Mouse (Mus musculus): ENCODE measurements at regions not wholly inside any gene's neighbourhood (a gene's known extent, or its start where the extent isn't known, plus 50 kb on each side); places are given as distances from the start of the nearest gene placed in this dataset.

DNA sequence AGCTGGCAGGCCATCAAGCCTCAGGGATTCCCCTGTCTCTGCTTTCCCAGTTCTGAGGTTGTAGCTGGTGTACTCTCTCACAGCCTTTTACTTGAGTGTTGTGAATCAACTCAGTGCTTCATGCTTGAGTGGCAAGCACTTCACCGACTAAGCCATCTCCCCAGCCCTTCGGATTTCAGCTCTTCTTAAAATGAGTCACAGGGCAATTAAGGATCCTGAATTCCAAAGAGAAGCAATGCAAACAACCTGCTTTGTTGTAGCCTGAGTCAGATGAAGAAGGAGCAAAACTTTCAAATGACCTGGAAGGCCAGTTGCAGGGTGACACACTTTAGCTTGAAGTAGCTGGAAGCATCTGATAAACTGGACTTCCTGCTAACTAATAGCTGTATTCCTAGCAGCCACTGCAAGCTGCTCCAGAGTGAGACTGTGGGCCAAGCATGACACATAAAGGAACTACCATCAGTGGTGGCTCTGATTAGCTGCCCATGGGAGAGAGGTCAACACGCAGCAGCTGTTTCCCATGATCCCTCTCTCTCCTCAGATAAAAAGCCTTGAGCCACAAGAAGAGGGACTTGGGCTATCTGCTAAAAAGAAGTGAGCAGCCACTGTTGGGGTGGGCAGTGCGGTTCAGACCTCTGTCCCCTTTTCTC lies 285.4 kb upstream of the Sdk2 start:
- no peak overlapping the region for H3K27ac ChIP-seq
- 48% methylated on average over 4 of the region's 4 CpGs for WGBS
- no peaks in the 10 kb centered on the region for H3K9me3 ChIP-seq
- no peak overlapping the region for H3K4me2 ChIP-seq (replicated peaks)
- no peak for ATAC-seq
- H3K36me3 ChIP-seq: no peaks in the 10 kb centered on the region
- no peaks in the 10 kb centered on the region for H3K27me3 ChIP-seq
- no peak overlapping the region for H3K9ac ChIP-seq (replicated peaks)
- H3K4me3 ChIP-seq (replicated peaks): no peak overlapping the region
- H3K4me1 ChIP-seq (replicated peaks): 0 out of 2 replicates have a peak, but pooled peaks cover 7% of the 10 kb centered on the region

DNA sequence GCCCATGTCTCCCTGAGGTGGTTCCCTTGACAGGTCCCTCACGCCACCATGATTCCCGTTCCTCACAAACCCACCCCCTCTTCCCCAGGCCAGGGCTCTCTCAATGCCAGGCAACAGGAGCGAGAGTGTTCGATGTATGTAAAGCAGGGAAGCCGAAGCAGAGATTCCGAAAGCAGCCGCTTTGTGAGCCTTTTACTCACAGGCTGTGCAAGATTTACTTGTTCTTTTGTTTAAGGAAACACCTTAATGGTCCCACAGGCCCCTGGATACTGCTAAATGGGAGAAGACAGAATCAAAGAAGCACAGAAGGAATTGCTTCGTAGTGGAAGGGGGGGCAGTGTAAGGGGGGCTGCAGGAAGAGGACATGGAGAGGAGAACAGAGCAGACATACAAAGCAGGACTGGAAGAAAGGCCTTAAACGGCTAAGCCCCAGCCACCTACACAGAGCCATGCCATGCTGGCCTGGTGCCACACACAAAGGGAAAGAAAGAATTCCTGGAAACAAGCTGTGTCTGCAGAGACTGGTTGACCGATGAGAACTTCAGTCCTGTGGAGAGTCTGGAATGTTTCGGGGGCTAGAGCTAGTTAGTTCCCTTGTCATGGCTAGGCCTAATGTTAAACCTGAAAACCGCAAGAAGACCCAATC lies 270.1 kb upstream of the Sdk2 start:
- peak; percentile 48; the same call in 1 of the 2 replicates for ATAC-seq
- Histone ChIP-seq H3K4me1 (replicated peaks) (peaks cover 17% of the 10 kb centered on the region), H3K27me3 (peaks cover 3% of the 10 kb centered on the region; the same call in 1 of the 2 replicates), H3K4me3 (replicated peaks) (no peak overlapping the region), H3K36me3 (no peaks in the 10 kb centered on the region), H3K9me3 (no peaks in the 10 kb centered on the region), H3K4me2 (replicated peaks) (no peak overlapping the region), H3K9ac (replicated peaks) (0 out of 2 replicates have a peak overlapping the region, but pooled peaks have one; percentile 11), H3K27ac (no peak overlapping the region)
- WGBS: 42% methylated on average over 12 of the region's 12 CpGs

DNA sequence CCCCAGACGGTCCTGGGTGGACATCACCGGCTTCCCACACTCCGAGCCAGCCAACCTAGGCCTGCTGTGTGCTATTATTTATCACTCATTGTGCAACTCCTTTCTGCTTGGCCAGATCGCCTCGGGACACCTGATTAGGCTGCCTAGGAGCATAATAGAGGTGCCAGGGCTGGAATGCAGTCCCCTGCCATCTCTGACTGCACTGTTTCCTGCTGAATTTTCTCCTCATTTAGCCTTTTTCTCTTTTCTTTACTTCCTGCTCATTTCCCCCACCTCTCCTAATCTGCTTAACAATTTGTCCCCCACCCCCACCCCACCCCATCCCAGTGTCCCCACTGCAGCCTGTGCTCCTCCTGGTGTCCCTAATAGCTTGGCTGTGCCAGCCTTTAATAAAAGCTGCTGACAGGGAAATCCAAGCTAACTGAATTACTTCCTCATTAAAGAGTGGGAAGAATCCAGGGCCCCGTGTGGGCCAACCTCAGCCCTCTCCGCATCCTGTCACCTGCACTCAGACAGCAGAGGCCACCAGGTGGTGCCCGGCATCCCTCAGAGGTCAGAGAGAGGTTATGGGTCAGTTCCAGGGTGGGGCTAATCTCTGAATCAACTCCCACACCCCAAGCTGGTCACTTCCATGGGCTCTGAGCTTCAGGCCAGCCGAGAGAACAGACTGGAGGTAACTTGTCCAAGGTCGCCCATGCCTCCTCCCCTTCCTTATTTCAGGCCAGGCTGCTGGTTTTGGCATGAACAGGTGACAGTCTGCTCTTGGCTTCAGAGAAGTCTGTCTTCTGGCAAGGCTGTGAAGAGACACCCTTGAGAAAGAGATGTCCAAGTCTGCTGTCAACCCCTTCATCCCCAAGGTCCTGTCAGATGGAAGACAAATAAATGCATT lies 269.3 kb upstream of the Sdk2 start:
- WGBS: 20% methylated on average over 10 of the region's 10 CpGs
- H3K4me1 ChIP-seq (replicated peaks): peaks cover 17% of the 10 kb centered on the region
- ATAC-seq: peak; percentile 48
- peaks cover 3% of the 10 kb centered on the region; the same call in 1 of the 2 replicates for H3K27me3 ChIP-seq
- no peak overlapping the region for H3K4me2 ChIP-seq (replicated peaks)
- no peak overlapping the region for H3K4me3 ChIP-seq (replicated peaks)
- H3K9ac ChIP-seq (replicated peaks): no peak overlapping the region
- peak overlapping the region; percentile 30; the same call in 1 of the 2 replicates for H3K27ac ChIP-seq
- no peaks in the 10 kb centered on the region for H3K9me3 ChIP-seq
- H3K36me3 ChIP-seq: no peaks in the 10 kb centered on the region

DNA sequence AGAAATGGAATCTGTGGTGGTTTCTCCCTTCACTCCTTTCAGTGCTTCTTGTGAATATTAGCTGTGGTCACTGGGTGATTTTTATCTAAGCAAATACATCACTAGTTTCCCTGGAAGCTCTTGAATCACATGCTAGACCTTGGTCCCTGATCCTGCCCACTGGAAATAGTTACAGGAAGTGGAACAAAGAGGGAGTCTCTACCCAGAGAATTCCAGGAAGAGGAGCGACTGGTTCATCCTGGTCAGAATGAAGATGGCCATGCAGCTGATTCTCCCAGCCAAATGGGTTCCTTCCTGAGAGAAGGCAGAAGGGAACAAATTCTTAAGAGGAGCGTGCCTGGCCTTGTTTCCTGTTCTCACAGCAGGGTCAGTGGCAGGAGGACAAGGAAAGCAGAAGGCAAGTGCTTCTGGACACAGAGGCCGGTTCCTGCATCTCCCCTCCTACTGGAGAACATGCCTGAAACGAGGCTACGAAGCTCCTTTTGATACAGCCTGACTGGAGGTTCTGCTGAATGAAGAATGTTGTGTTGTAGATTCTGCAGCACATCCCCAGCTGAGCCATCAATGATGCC lies 264.8 kb upstream of the Sdk2 start:
- ATAC-seq: no peak
- Histone ChIP-seq H3K36me3 (no peaks in the 10 kb centered on the region), H3K9ac (replicated peaks) (no peak overlapping the region), H3K4me3 (replicated peaks) (no peak overlapping the region), H3K4me1 (replicated peaks) (peaks cover 11% of the 10 kb centered on the region), H3K27me3 (peaks cover 3% of the 10 kb centered on the region; the same call in 1 of the 2 replicates), H3K9me3 (no peaks in the 10 kb centered on the region), H3K4me2 (replicated peaks) (no peak overlapping the region), H3K27ac (no peak overlapping the region)
- 88% methylated on average over 5 of the region's 5 CpGs for WGBS

DNA sequence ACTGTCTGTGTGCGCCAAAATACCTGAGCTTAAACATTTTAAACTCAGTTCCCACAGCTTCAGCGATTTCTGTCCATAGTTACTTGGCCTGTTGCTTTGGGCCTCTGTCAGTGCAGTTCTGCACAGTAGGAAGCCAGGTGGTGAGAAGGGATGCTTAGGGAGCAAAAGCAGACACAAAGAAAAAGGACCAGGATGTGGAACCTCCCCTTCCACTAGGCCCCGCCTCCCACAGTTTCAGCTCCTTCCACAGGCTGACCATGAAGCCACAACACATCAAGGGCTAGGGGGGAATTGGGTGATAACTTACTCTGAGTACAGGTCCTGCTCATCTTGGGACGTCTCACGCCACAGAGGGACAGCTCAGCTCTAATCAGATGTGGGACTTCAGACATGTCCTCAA lies 263.5 kb upstream of the Sdk2 start:
- WGBS: 93% methylated on average over 5 of the region's 5 CpGs

DNA sequence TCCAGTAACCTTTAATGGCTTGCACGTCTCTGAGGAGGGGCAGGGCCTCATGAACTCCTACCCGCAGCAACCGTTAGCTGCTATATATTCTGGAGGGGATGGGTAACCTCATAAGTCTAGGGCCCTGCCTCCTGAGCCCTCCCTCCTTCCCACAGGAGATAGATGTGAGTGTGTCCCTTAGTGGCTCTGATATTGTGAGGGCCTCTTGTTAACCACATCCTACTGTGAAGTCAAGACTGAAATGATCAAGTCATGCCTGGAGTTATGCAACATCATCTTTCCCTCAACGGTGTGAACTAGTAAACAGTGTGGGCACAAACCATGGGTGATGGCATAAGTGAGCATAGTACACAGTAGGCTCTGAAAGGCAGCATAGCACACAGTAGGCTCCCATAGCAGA lies 255.8 kb upstream of the Sdk2 start:
- no peaks in the 10 kb centered on the region for H3K27me3 ChIP-seq
- WGBS: 93% methylated on average over 4 of the region's 4 CpGs

More for the DNA sequence above, 263.5 kb upstream of the Sdk2 start:
- Histone ChIP-seq H3K27ac (no peak overlapping the region), H3K4me2 (replicated peaks) (no peak overlapping the region), H3K36me3 (no peaks in the 10 kb centered on the region), H3K27me3 (no peaks in the 10 kb centered on the region), H3K9me3 (no peaks in the 10 kb centered on the region), H3K4me3 (replicated peaks) (no peak overlapping the region), H3K9ac (replicated peaks) (no peak overlapping the region), H3K4me1 (replicated peaks) (no peaks in the 10 kb centered on the region; the same call in 1 of the 2 replicates)
- ATAC-seq: no peak

DNA sequence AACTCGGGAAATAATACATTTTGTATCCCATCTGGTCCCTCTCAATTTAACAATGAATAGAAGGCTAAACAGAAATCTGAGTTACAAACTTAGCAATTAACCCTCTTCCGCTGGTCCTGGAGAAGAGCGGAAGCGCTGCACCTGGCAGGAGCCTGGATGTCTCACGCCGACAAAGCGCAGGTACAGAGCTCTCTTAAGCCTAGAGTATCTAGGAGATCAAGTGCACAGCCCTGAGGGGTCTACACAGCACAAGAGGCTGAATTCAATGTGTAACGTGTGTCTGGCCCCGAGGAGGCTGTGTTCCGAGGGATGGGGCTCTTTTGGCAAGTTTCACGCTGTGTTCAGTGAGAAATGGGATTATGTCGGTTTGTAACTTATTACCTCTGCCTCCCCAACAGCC lies 255.1 kb upstream of the Sdk2 start:
- H3K4me1 ChIP-seq (replicated peaks): no peaks in the 10 kb centered on the region
- no peaks in the 10 kb centered on the region for H3K27me3 ChIP-seq
- no peak overlapping the region for H3K4me3 ChIP-seq (replicated peaks)
- no peak overlapping the region for H3K4me2 ChIP-seq (replicated peaks)
- 69% methylated on average over 12 of the region's 12 CpGs for WGBS
- no peak overlapping the region for H3K9ac ChIP-seq (replicated peaks)
- no peaks in the 10 kb centered on the region for H3K36me3 ChIP-seq
- ATAC-seq: no peak
- no peaks in the 10 kb centered on the region for H3K9me3 ChIP-seq
- H3K27ac ChIP-seq: no peak overlapping the region

More for the DNA sequence above, 255.8 kb upstream of the Sdk2 start:
- Histone ChIP-seq H3K4me2 (replicated peaks) (no peak overlapping the region), H3K27ac (no peak overlapping the region), H3K36me3 (no peaks in the 10 kb centered on the region), H3K4me1 (replicated peaks) (no peaks in the 10 kb centered on the region), H3K4me3 (replicated peaks) (no peak overlapping the region), H3K9me3 (no peaks in the 10 kb centered on the region), H3K9ac (replicated peaks) (no peak overlapping the region)
- ATAC-seq: no peak

DNA sequence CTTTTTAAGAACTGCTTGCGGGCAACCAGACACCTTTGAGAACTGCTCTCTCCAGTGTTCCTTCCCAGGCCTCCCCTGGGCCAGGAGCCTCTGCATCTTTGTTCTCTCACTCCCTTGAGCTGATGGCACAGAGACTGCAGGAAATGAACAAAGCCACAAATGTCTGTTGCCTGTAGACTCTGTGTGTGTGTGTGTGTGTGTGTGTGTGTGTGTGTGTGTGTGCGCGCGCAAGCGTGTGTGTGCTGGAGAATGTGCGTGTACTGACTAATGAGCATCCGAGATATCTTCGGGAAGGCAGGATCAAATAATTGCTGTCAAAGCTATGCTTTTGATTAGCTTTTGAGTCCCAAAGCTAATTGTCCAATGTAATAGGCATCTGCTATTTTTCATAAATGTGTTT lies 254.7 kb upstream of the Sdk2 start:
- Histone ChIP-seq H3K27ac (peak overlapping the region; percentile 48), H3K9me3 (no peaks in the 10 kb centered on the region), H3K27me3 (no peaks in the 10 kb centered on the region), H3K4me3 (replicated peaks) (no peak overlapping the region), H3K4me2 (replicated peaks) (no peak overlapping the region), H3K4me1 (replicated peaks) (no peaks in the 10 kb centered on the region), H3K36me3 (no peaks in the 10 kb centered on the region), H3K9ac (replicated peaks) (no peak overlapping the region)
- ATAC-seq: no peak
- WGBS: 73% methylated on average over 8 of the region's 8 CpGs

DNA sequence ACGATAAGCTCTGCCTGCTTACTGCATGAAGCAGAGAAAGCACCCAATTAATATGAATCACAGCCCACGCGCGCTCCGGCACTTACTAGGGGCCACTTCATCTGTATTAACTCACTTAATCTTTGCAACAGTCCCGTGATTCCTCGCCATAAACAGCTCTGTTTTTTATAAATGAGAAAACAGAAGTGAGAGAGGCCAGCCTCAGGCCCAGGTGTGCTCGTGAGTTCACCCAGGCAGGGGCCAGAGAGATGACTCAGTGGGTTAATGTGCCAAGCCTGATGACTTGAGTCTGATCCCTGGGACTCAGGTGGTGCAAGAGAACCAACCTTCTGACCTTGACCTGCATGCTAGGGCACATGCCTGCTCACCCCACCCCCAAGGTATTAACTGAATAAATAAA lies 248.4 kb upstream of the Sdk2 start:
- 65% methylated on average over 8 of the region's 8 CpGs for WGBS
- H3K36me3 ChIP-seq: no peaks in the 10 kb centered on the region
- H3K4me3 ChIP-seq (replicated peaks): no peak overlapping the region
- no peak overlapping the region for H3K4me2 ChIP-seq (replicated peaks)
- no peak for ATAC-seq
- H3K27ac ChIP-seq: no peak overlapping the region
- H3K4me1 ChIP-seq (replicated peaks): no peaks in the 10 kb centered on the region
- H3K9ac ChIP-seq (replicated peaks): no peak overlapping the region
- H3K9me3 ChIP-seq: no peaks in the 10 kb centered on the region
- peaks cover 10% of the 10 kb centered on the region for H3K27me3 ChIP-seq

DNA sequence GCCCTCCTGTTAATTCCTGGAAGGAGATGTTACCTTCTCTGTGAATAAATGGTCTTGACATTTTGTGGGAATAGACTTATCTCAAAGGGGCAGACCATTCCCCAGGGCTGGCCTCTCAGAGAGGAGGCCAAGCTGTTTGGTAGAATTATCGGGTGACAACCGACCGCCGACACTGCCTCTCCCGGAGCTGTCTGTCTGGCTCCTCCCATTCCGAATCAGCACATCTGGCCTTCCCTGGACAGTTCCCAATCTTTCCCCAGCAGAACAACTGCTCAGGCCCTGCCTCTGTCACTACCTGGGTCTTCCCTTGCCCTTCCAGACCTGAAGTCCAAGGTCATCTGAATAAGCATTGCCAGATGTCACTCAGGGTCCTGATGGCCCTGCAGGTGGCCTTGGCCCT lies 246.8 kb upstream of the Sdk2 start:
- no peak for ATAC-seq
- Histone ChIP-seq H3K4me2 (replicated peaks) (no peak overlapping the region), H3K9me3 (no peaks in the 10 kb centered on the region), H3K9ac (replicated peaks) (no peak overlapping the region), H3K27ac (no peak overlapping the region), H3K27me3 (peaks cover 10% of the 10 kb centered on the region), H3K4me3 (replicated peaks) (no peak overlapping the region), H3K36me3 (no peaks in the 10 kb centered on the region), H3K4me1 (replicated peaks) (peaks cover 4% of the 10 kb centered on the region)
- WGBS: 40% methylated on average over 6 of the region's 6 CpGs

DNA sequence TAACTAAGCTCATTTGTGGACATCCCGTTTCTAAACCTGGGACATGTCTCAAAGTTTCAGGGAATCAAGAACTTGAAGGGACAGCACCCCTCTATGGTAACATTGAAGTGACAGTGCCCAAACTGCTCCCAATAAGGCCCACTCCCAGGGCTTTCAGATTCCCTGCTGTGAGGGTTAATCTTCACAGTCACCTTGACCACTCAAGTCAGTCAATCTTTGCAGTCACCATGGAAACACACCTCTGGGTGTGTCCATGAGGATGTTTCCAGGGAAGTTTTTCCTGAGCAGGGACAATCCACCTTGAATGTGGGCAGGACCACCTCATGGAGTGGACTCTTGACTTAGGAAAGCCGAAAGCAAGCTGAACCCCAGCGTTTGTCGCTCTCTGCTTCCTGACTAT lies 244.8 kb upstream of the Sdk2 start:
- Histone ChIP-seq H3K4me3 (replicated peaks) (no peak overlapping the region), H3K4me1 (replicated peaks) (peaks cover 4% of the 10 kb centered on the region), H3K27me3 (peaks cover 10% of the 10 kb centered on the region), H3K27ac (no peak overlapping the region), H3K9ac (replicated peaks) (no peak overlapping the region), H3K36me3 (no peaks in the 10 kb centered on the region), H3K4me2 (replicated peaks) (no peak overlapping the region), H3K9me3 (no peaks in the 10 kb centered on the region)
- ATAC-seq: no peak
- 68% methylated on average over 4 of the region's 4 CpGs for WGBS
